Mouse (Mus musculus): ENCODE measurements around the gene Pex1. TPM values are rescaled to one million over a fixed set of nuclear protein-coding genes. Genes with fewer than 3 reads are reported as not detected.

Pex1 gene
- polyA plus RNA-seq, 1 experiment = 4.2 TPM

DNA sequence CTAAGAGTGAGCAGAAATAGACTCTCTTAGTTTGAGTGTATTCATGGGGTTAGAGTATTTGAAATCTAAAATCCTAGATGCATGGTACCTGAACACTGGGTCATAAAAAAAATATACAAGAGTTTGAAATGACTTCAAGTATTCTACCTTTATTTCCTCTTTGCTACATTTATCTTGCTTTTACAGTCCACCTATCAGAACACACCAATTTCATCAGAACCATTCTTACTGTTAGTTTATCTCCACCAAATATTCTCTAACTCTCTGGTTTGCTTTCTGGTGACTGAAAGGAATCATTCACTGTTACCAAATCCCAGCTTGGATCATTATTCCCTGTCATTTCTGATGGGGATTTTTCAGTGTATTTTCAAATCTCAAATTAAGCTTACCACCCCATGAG is 1.3 kb downstream of the Pex1 start:
- Histone ChIP-seq H3ac (ENCODE audit: control insufficient read depth, insufficient read length) (no peak overlapping the region), H3K27me3 (ENCODE audit: control insufficient read depth, insufficient read depth, insufficient read length) (no peaks in the 10 kb centered on the region), H3K4me3 (peak overlapping the region; percentile 93), H3K79me2 (ENCODE audit: control insufficient read depth, insufficient read depth) (peaks cover 7% of the 10 kb centered on the region), H3K36me3 (ENCODE audit: control insufficient read depth, insufficient read depth) (no peaks in the 10 kb centered on the region), H3K4me2 (ENCODE audit: low read depth) (peak overlapping the region; percentile 86)
- TF ChIP-seq TCF12 (IDR thresholded peaks at IDR 0.05; ENCODE audit: insufficient read depth, poor library complexity, severe bottlenecking) (no peak), E2F4 (IDR thresholded peaks at IDR 0.05; ENCODE audit: insufficient read depth) (no peak)

DNA sequence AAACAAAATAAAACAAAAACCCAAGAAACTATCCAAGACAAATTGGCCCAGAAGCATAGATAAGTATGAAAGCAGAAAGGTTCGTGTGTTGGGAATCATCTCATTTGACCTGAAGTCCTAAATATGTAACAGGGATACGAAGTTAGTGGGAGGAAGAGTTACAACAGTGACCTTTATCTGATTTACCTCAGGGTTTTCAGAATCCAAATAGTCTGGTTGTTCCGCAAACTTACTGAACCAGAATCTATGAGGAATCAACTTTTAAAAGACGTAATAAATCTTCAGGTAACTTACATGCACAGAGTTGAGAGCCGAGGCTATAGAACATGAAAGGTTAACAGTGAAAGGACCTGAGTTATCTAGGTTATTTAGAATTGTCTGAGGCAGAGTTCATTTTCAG is 2.9 kb downstream of the Pex1 start:
- no peak overlapping the region for H3ac ChIP-seq (ENCODE audit: control insufficient read depth, insufficient read length)
- no peaks in the 10 kb centered on the region for H3K36me3 ChIP-seq (ENCODE audit: control insufficient read depth, insufficient read depth)
- no peak overlapping the region for H3K4me2 ChIP-seq (ENCODE audit: low read depth)
- peaks cover 7% of the 10 kb centered on the region for H3K79me2 ChIP-seq (ENCODE audit: control insufficient read depth, insufficient read depth)
- TF ChIP-seq MYOG (IDR thresholded peaks at IDR 0.05; ENCODE audit: control insufficient read depth in 1 of 3, insufficient read depth in 1 of 3, insufficient read length in 2 of 3, low read depth in 2 of 3) = no peak
- no peak for TF ChIP-seq SRF (IDR thresholded peaks at IDR 0.05; ENCODE audit: control insufficient read depth, insufficient read length, low read depth)
- TF ChIP-seq POLR2AphosphoS2 (IDR thresholded peaks at IDR 0.05; ENCODE audit: insufficient read length, low read depth) = no peak
- TF ChIP-seq MYOD1 (IDR thresholded peaks at IDR 0.05; ENCODE audit: control insufficient read depth in 1 of 3, insufficient read length in 2 of 3, low read depth in 2 of 3) = no peak
- no peak for TF ChIP-seq TCF12 (IDR thresholded peaks at IDR 0.05; ENCODE audit: insufficient read depth, poor library complexity, severe bottlenecking)
- TF ChIP-seq MAX (IDR thresholded peaks at IDR 0.05; ENCODE audit: low read depth) = no peak
- TF ChIP-seq USF1 (IDR thresholded peaks at IDR 0.05; ENCODE audit: low read depth) = no peak
- TF ChIP-seq E2F4 (IDR thresholded peaks at IDR 0.05; ENCODE audit: insufficient read depth) = no peak
- no peak overlapping the region for H3K4me3 ChIP-seq
- no peaks in the 10 kb centered on the region for H3K27me3 ChIP-seq (ENCODE audit: control insufficient read depth, insufficient read depth, insufficient read length)

DNA sequence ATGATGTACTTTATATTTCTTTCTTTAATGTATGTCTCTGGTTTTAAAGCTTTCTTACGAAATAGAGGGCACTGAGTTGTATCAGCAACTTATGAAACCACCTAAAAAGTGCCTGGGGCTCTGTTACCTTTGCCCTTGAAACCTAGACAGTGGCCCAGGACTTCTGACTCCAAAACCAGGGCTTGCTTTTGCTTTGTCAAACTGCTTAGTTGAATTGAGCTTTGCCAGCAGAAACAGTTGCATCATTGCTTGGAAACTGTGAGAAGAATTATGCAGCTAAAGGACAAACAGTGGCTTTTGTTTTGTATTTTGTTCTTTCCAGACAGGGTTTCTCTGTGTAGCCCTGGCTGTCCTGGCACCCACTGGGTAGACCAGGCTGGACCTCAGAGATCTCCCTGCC is 4.4 kb downstream of the Pex1 start:
- H3K27me3 ChIP-seq (ENCODE audit: control insufficient read depth, insufficient read depth, insufficient read length) = no peaks in the 10 kb centered on the region
- H3K36me3 ChIP-seq (ENCODE audit: control insufficient read depth, insufficient read depth) = peaks cover 7% of the 10 kb centered on the region
- no peak overlapping the region for H3K4me3 ChIP-seq
- no peak overlapping the region for H3ac ChIP-seq (ENCODE audit: control insufficient read depth, insufficient read length)
- peaks cover 4% of the 10 kb centered on the region for H3K79me2 ChIP-seq (ENCODE audit: control insufficient read depth, insufficient read depth)
- TF ChIP-seq POLR2AphosphoS2 (IDR thresholded peaks at IDR 0.05; ENCODE audit: insufficient read length, low read depth) = no peak
- no peak for TF ChIP-seq MYOG (IDR thresholded peaks at IDR 0.05; ENCODE audit: control insufficient read depth in 1 of 3, insufficient read depth in 1 of 3, insufficient read length in 2 of 3, low read depth in 2 of 3)
- TF ChIP-seq E2F4 (IDR thresholded peaks at IDR 0.05; ENCODE audit: insufficient read depth) = no peak
- no peak for TF ChIP-seq TCF3 (IDR thresholded peaks at IDR 0.05; ENCODE audit: insufficient read length, low read depth)
- TF ChIP-seq CEBPB (IDR thresholded peaks at IDR 0.05; ENCODE audit: insufficient read depth, poor library complexity, severe bottlenecking) = no peak
- no peak overlapping the region for H3K4me2 ChIP-seq (ENCODE audit: low read depth)

DNA sequence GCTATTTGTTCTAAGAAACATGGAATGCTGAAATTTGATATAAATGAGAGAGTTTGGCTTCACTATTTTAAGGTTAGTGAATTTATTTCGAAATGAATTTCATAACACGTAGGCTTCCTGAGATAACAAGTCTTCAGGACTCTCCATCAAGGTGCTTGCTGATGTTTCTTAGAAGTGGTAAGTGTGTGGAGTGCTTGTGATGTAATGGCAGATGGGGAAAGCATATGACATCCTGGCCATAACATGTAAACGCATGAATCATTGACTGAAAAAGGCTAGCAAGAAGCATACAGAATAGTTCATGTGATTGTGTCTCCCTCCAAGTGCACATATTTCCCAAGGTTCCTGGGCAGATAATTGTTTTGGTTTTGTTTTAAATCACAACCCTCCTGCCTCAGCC is 4.9 kb downstream of the Pex1 start:
- TF ChIP-seq SRF (IDR thresholded peaks at IDR 0.05; ENCODE audit: control insufficient read depth, insufficient read length, low read depth) (no peak), REST (IDR thresholded peaks at IDR 0.05; ENCODE audit: insufficient read depth, insufficient read length) (no peak), USF1 (IDR thresholded peaks at IDR 0.05; ENCODE audit: low read depth) (no peak), MYOD1 (IDR thresholded peaks at IDR 0.05; ENCODE audit: control insufficient read depth in 1 of 3, insufficient read length in 2 of 3, low read depth in 2 of 3) (no peak), E2F4 (IDR thresholded peaks at IDR 0.05; ENCODE audit: insufficient read depth) (no peak), MYOG (IDR thresholded peaks at IDR 0.05; ENCODE audit: control insufficient read depth in 1 of 3, insufficient read depth in 1 of 3, insufficient read length in 2 of 3, low read depth in 2 of 3) (no peak), POLR2A (IDR thresholded peaks at IDR 0.05; ENCODE audit: insufficient read length, low read depth) (no peak), POLR2AphosphoS2 (IDR thresholded peaks at IDR 0.05; ENCODE audit: insufficient read length, low read depth) (no peak), TCF12 (IDR thresholded peaks at IDR 0.05; ENCODE audit: insufficient read depth, poor library complexity, severe bottlenecking) (no peak), TCF3 (IDR thresholded peaks at IDR 0.05; ENCODE audit: insufficient read length, low read depth) (no peak), MAX (IDR thresholded peaks at IDR 0.05; ENCODE audit: low read depth) (no peak), CEBPB (IDR thresholded peaks at IDR 0.05; ENCODE audit: insufficient read depth, poor library complexity, severe bottlenecking) (no peak)
- H3ac ChIP-seq (ENCODE audit: control insufficient read depth, insufficient read length) = no peak overlapping the region

DNA sequence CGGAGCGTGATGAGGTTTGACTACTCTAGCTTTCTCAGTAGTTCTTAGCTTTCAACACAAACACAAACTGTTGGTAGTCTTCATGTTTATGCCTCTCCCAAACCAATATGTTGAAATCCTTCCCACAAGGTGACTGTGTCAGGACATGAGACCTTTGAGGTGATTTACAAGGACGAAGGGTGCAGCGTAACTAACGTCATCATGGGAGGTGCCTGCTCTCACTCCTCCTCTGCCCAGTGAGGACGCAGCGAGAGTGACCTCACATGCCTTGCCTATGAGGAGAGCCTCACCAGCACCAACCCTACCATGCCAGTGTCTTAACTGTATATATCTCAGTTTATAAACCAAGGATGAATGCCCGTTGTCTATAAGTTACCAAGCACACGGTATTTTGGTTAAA is 11.2 kb downstream of the Pex1 start:
- Histone ChIP-seq H3K4me3 (no peak overlapping the region), H3K27me3 (ENCODE audit: control insufficient read depth, insufficient read depth, insufficient read length) (no peaks in the 10 kb centered on the region), H3ac (ENCODE audit: control insufficient read depth, insufficient read length) (no peak overlapping the region), H3K4me2 (ENCODE audit: low read depth) (no peak overlapping the region), H3K79me2 (ENCODE audit: control insufficient read depth, insufficient read depth) (no peaks in the 10 kb centered on the region), H3K36me3 (ENCODE audit: control insufficient read depth, insufficient read depth) (peaks cover 10% of the 10 kb centered on the region)
- TF ChIP-seq MYOG (IDR thresholded peaks at IDR 0.05; ENCODE audit: control insufficient read depth in 1 of 3, insufficient read depth in 1 of 3, insufficient read length in 2 of 3, low read depth in 2 of 3) (no peak), MAX (IDR thresholded peaks at IDR 0.05; ENCODE audit: low read depth) (no peak), TCF3 (IDR thresholded peaks at IDR 0.05; ENCODE audit: insufficient read length, low read depth) (no peak), POLR2AphosphoS2 (IDR thresholded peaks at IDR 0.05; ENCODE audit: insufficient read length, low read depth) (no peak), E2F4 (IDR thresholded peaks at IDR 0.05; ENCODE audit: insufficient read depth) (no peak), POLR2A (IDR thresholded peaks at IDR 0.05; ENCODE audit: insufficient read length, low read depth) (no peak), USF1 (IDR thresholded peaks at IDR 0.05; ENCODE audit: low read depth) (no peak), MYOD1 (IDR thresholded peaks at IDR 0.05; ENCODE audit: control insufficient read depth in 1 of 3, insufficient read length in 2 of 3, low read depth in 2 of 3) (no peak), CEBPB (IDR thresholded peaks at IDR 0.05; ENCODE audit: insufficient read depth, poor library complexity, severe bottlenecking) (no peak), REST (IDR thresholded peaks at IDR 0.05; ENCODE audit: insufficient read depth, insufficient read length) (no peak)

More for the DNA sequence above, 4.9 kb downstream of the Pex1 start:
- H3K79me2 ChIP-seq (ENCODE audit: control insufficient read depth, insufficient read depth) = no peaks in the 10 kb centered on the region
- H3K27me3 ChIP-seq (ENCODE audit: control insufficient read depth, insufficient read depth, insufficient read length) = no peaks in the 10 kb centered on the region
- H3K4me2 ChIP-seq (ENCODE audit: low read depth) = no peak overlapping the region
- H3K4me3 ChIP-seq = no peak overlapping the region
- H3K36me3 ChIP-seq (ENCODE audit: control insufficient read depth, insufficient read depth) = peaks cover 7% of the 10 kb centered on the region
